Comparison of ENCODE assay signal across 24 mouse cellular contexts in genomic region chr6:39903220-39903773, GRCm38 (mm10). TPM values are rescaled to one million over a fixed set of nuclear protein-coding genes. Genes with fewer than 3 reads are reported as not detected.
A peak's percentile ranks its signal among the peaks of the same experiment; 100 is the strongest.
DNase-seq lines count a peak whose midpoint lies in the region; ATAC-seq lines count a peak whose summit lies in the region.
"Had no signal": no experiment of that assay in that cellular context is flagged by ENCODE, and none has a peak within 500 bp of the region (broad histone marks: within the 10 kb centered on the region; RNA-seq: fewer than 3 reads in every experiment).

No protein-coding gene starts in this region.

- no peaks in the 10 kb centered on the region for H3K9me3 ChIP-seq in midbrain, embryonic 14.5 days (ENCODE audit: control insufficient read depth, low read length)
- no peaks in the 10 kb centered on the region for H3K9me3 ChIP-seq in midbrain, embryonic 16.5 days (replicated peaks; ENCODE audit: control insufficient read depth, low read length, poor library complexity, severe bottlenecking)
- no peaks in the 10 kb centered on the region for H3K9me3 ChIP-seq in forebrain, embryonic 15.5 days
- no peaks in the 10 kb centered on the region for H3K9me3 ChIP-seq in hindbrain, embryonic 14.5 days (ENCODE audit: control insufficient read depth, low read length)
- H3K9me3 ChIP-seq in neural tube, embryonic 14.5 days (ENCODE audit: control insufficient read depth, low read length): no peaks in the 10 kb centered on the region
- H3K9me3 ChIP-seq: embryonic facial prominence, embryonic 13.5 days; intestine, embryonic 15.5 days; limb, embryonic 15.5 days; megakaryocyte, embryonic 14.5 days had no signal

- ATAC-seq in midbrain, embryonic 14.5 days (ENCODE audit: low FRiP score, low TSS enrichment): no peak
- ATAC-seq in midbrain, embryonic 16.5 days: no peak
- ATAC-seq in forebrain, embryonic 15.5 days (replicated peaks): peak; percentile 38; the same call in 1 of the 2 replicates
- ATAC-seq in hindbrain, embryonic 14.5 days (ENCODE audit: low FRiP score): no peak
- ATAC-seq in neural tube, embryonic 14.5 days (ENCODE audit: low read depth): peak; percentile 62; the same call in 1 of the 2 replicates
- ATAC-seq: intestine, embryonic 15.5 days had no signal

- peaks cover 17% of the 10 kb centered on the region for H3K4me1 ChIP-seq in midbrain, embryonic 14.5 days (ENCODE audit: control insufficient read depth, insufficient read depth, low read length)
- peaks cover 18% of the 10 kb centered on the region for H3K4me1 ChIP-seq in midbrain, embryonic 16.5 days (ENCODE audit: control insufficient read depth, insufficient read depth, low read length)
- peaks cover 25% of the 10 kb centered on the region for H3K4me1 ChIP-seq in forebrain, embryonic 15.5 days
- H3K4me1 ChIP-seq in hindbrain, embryonic 14.5 days (replicated peaks; ENCODE audit: control insufficient read depth, insufficient read depth, low read length): peaks cover 22% of the 10 kb centered on the region
- H3K4me1 ChIP-seq in neural tube, embryonic 14.5 days (ENCODE audit: control insufficient read depth, insufficient read depth, low read length): peaks cover 14% of the 10 kb centered on the region
- H3K4me1 ChIP-seq: embryonic facial prominence, embryonic 13.5 days; intestine, embryonic 15.5 days; limb, embryonic 15.5 days; megakaryocyte, embryonic 14.5 days had no signal

- no peak overlapping the region; the same call in 1 of the 2 replicates for H3K9ac ChIP-seq in midbrain, embryonic 14.5 days (replicated peaks; ENCODE audit: low read length)
- H3K9ac ChIP-seq in midbrain, embryonic 16.5 days (ENCODE audit: low read depth, low read length): no peak overlapping the region
- H3K9ac ChIP-seq in forebrain, embryonic 15.5 days (replicated peaks): no peak overlapping the region
- peak overlapping the region; percentile 2; the same call in 1 of the 2 replicates for H3K9ac ChIP-seq in hindbrain, embryonic 14.5 days
- H3K9ac ChIP-seq in neural tube, embryonic 14.5 days (replicated peaks; ENCODE audit: low read depth, low read length): no peak overlapping the region
- H3K9ac ChIP-seq: embryonic facial prominence, embryonic 13.5 days; intestine, embryonic 15.5 days; limb, embryonic 15.5 days; liver, embryonic 14.5 days; lung, embryonic 14.5 days had no signal

- H3K36me3 ChIP-seq in midbrain, embryonic 14.5 days (ENCODE audit: control insufficient read depth, insufficient read depth, low read length): no peaks in the 10 kb centered on the region
- H3K36me3 ChIP-seq in midbrain, embryonic 16.5 days (ENCODE audit: control insufficient read depth, insufficient read depth, low read length): no peaks in the 10 kb centered on the region
- no peaks in the 10 kb centered on the region for H3K36me3 ChIP-seq in forebrain, embryonic 15.5 days
- no peaks in the 10 kb centered on the region for H3K36me3 ChIP-seq in hindbrain, embryonic 14.5 days (replicated peaks; ENCODE audit: control insufficient read depth, insufficient read depth)
- H3K36me3 ChIP-seq in neural tube, embryonic 14.5 days (ENCODE audit: control insufficient read depth, insufficient read depth, low read length): no peaks in the 10 kb centered on the region
- H3K36me3 ChIP-seq: embryonic facial prominence, embryonic 13.5 days; intestine, embryonic 15.5 days; limb, embryonic 15.5 days had no signal

- no peak overlapping the region for H3K4me2 ChIP-seq in midbrain, embryonic 14.5 days (ENCODE audit: low read length)
- H3K4me2 ChIP-seq in midbrain, embryonic 16.5 days (ENCODE audit: low read length): no peak overlapping the region
- H3K4me2 ChIP-seq in forebrain, embryonic 15.5 days (replicated peaks): peak overlapping the region; percentile 28; the same call in 1 of the 2 replicates
- 0 out of 2 replicates have a peak overlapping the region, but pooled peaks have one; percentile 8 for H3K4me2 ChIP-seq in hindbrain, embryonic 14.5 days (replicated peaks)
- peak overlapping the region; percentile 23; the same call in 1 of the 2 replicates for H3K4me2 ChIP-seq in neural tube, embryonic 14.5 days (ENCODE audit: low read depth, low read length)
- H3K4me2 ChIP-seq: embryonic facial prominence, embryonic 13.5 days; intestine, embryonic 15.5 days; limb, embryonic 15.5 days; lung, embryonic 14.5 days had no signal

- WGBS in midbrain, embryonic 14.5 days: 64% methylated on average over 6 of the region's 6 CpGs
- 58% methylated on average over 6 of the region's 6 CpGs for WGBS in midbrain, embryonic 16.5 days
- 16% methylated on average over 6 of the region's 6 CpGs for WGBS in forebrain, embryonic 15.5 days
- WGBS in hindbrain, embryonic 14.5 days: 44% methylated on average over 6 of the region's 6 CpGs
- 13% methylated on average over 6 of the region's 6 CpGs for WGBS in neural tube, embryonic 14.5 days

- no peak for DNase-seq in midbrain, embryonic 14.5 days
- no peak for DNase-seq in hindbrain, embryonic 14.5 days (ENCODE audit: low spot score)
- DNase-seq in thymus, postnatal 0 days (ENCODE audit: low spot score): no peak
- DNase-seq in cerebellum, adult 11 months: no peak
- DNase-seq: adrenal gland, adult 8-10 months; cerebellum, adult 8-10 months; cerebellum, postnatal 36 days; embryo, embryonic 11 days; gastrocnemius, adult 2 months; heart, postnatal 36 days; kidney, adult 8-10 months; kidney, postnatal 10 days; lung, embryonic 14.5 days; thymus, postnatal 4 days had no signal

- no peak overlapping the region for H3K4me3 ChIP-seq in midbrain, embryonic 14.5 days (replicated peaks; ENCODE audit: low read depth, low read length)
- no peak overlapping the region for H3K4me3 ChIP-seq in midbrain, embryonic 16.5 days (ENCODE audit: low read depth, low read length)
- H3K4me3 ChIP-seq in forebrain, embryonic 15.5 days: no peak overlapping the region
- H3K4me3 ChIP-seq in hindbrain, embryonic 14.5 days (replicated peaks; ENCODE audit: low read length): no peak overlapping the region
- no peak overlapping the region for H3K4me3 ChIP-seq in neural tube, embryonic 14.5 days (ENCODE audit: low read depth, low read length)
- H3K4me3 ChIP-seq: embryonic facial prominence, embryonic 13.5 days; erythroblast, embryonic 14.5 days; gastrocnemius, adult 2 months; intestine, embryonic 15.5 days; limb, embryonic 15.5 days; megakaryocyte, embryonic 14.5 days had no signal

- no peaks in the 10 kb centered on the region for H3K27me3 ChIP-seq in midbrain, embryonic 14.5 days (ENCODE audit: control insufficient read depth, insufficient read depth, low read length)
- H3K27me3 ChIP-seq in midbrain, embryonic 16.5 days (ENCODE audit: control insufficient read depth, insufficient read depth, low read depth, low read length): no peaks in the 10 kb centered on the region
- H3K27me3 ChIP-seq in forebrain, embryonic 15.5 days: no peaks in the 10 kb centered on the region
- H3K27me3 ChIP-seq in hindbrain, embryonic 14.5 days (ENCODE audit: control insufficient read depth, insufficient read depth, low read length): no peaks in the 10 kb centered on the region
- no peaks in the 10 kb centered on the region for H3K27me3 ChIP-seq in neural tube, embryonic 14.5 days (ENCODE audit: control insufficient read depth, insufficient read depth, low read length)
- H3K27me3 ChIP-seq: embryonic facial prominence, embryonic 13.5 days; intestine, embryonic 15.5 days; limb, embryonic 15.5 days; megakaryocyte, embryonic 14.5 days had no signal

- H3K27ac ChIP-seq in midbrain, embryonic 14.5 days (replicated peaks; ENCODE audit: low read depth, low read length): peak overlapping the region; percentile 41; the same call in 1 of the 2 replicates
- no peak overlapping the region for H3K27ac ChIP-seq in midbrain, embryonic 16.5 days (ENCODE audit: low read length)
- H3K27ac ChIP-seq in forebrain, embryonic 15.5 days (replicated peaks): peak overlapping the region; percentile 68
- H3K27ac ChIP-seq in hindbrain, embryonic 14.5 days: peak overlapping the region; percentile 79
- peak overlapping the region; percentile 67 for H3K27ac ChIP-seq in neural tube, embryonic 14.5 days (ENCODE audit: low read depth, low read length)
- H3K27ac ChIP-seq: embryonic facial prominence, embryonic 13.5 days; gastrocnemius, adult 2 months; intestine, embryonic 15.5 days; limb, embryonic 15.5 days; liver, embryonic 14.5 days had no signal

RNA-seq across cellular contexts. Expression of gene Tmem178b, which starts 30.2 kb away (rescaled TPM):
- 44.6 and 46.4 TPM in 2 replicates for polyA plus RNA-seq in midbrain, embryonic 14.5 days (2014; fragmentation: Nextera tagmentation; extraction: Ambion mirVana)
- polyA plus RNA-seq in midbrain, embryonic 16.5 days (2015; fragmentation: Nextera tagmentation; extraction: Ambion mirVana): 32.8 and 36.2 TPM in 2 replicates
- 23.8 and 28.6 TPM in 2 replicates for polyA plus RNA-seq in forebrain, embryonic 15.5 days (2015; fragmentation: Nextera tagmentation; extraction: Ambion mirVana)
- polyA plus RNA-seq in hindbrain, embryonic 14.5 days (2014; fragmentation: Nextera tagmentation; extraction: Ambion mirVana): 40.8 and 43.8 TPM in 2 replicates
- polyA plus RNA-seq in neural tube, embryonic 14.5 days (2014; fragmentation: Nextera tagmentation; extraction: Ambion mirVana): 47.8 and 48.9 TPM in 2 replicates
- polyA plus RNA-seq in thymus, postnatal 0 days (2015; fragmentation: Nextera tagmentation; extraction: Ambion mirVana): 0.08 TPM in 1 of 2 replicates, not detected in the other
- polyA plus RNA-seq: erythroblast, embryonic 14.5 days; heart, embryonic 14.5 days; liver, embryonic 14.5 days had no signal

Comparison
In these comparisons a context has a peak if more than half of its experiments do, and no peak if none do; other contexts are left out.
1. ATAC-seq: peak in forebrain, embryonic 15.5 days (single experiment) and neural tube, embryonic 14.5 days (single experiment); none in midbrain, embryonic 14.5 days (single experiment), midbrain, embryonic 16.5 days (single experiment) and hindbrain, embryonic 14.5 days (single experiment).
2. H3K4me2 ChIP-seq: peak in forebrain, embryonic 15.5 days (single experiment), hindbrain, embryonic 14.5 days (single experiment) and neural tube, embryonic 14.5 days (single experiment); none in midbrain, embryonic 14.5 days (single experiment) and midbrain, embryonic 16.5 days (single experiment).
3. RNA of gene Tmem178b, which starts 30.2 kb away (polyA plus RNA-seq): 47.8 to 48.9 TPM in neural tube, embryonic 14.5 days, 44.6 to 46.4 TPM in midbrain, embryonic 14.5 days, 40.8 to 43.8 TPM in hindbrain, embryonic 14.5 days, 32.8 to 36.2 TPM in midbrain, embryonic 16.5 days and 23.8 to 28.6 TPM in forebrain, embryonic 15.5 days; 0.08 TPM in thymus, postnatal 0 days; every median in the first group is over 10 times any median in the second.